Mouse (Mus musculus) kidney, adult 2 months (tissue): ENCODE results near the gene Fam163a.

ENCODE experiments used
- CTCF ChIP-seq: fragments of 200-500 bp; conservative IDR thresholded peaks from 2 replicates; pipeline ENCODE4 v1.5.1; 2011; ENCODE audit warnings: low read depth, mild to moderate bottlenecking, control low read depth, low read length, moderate library complexity, mixed read lengths; ENCODE audit not compliant: insufficient read depth, insufficient read length
- POLR2A ChIP-seq: fragments of 200-500 bp; IDR thresholded peaks from one replicate; pipeline ENCODE4 v1.6.1; 2011; ENCODE audit warnings: low read depth, low read length, control low read depth

- TF ChIP-seq CTCF (no peak), POLR2A (no peak)
Measured at GRCm38 (mm10) chr1:156116770-156117169, 88.1 kb downstream of the Fam163a start.
